Comparison of ENCODE assay signal across 9 mouse cellular contexts in the genomic region with DNA sequence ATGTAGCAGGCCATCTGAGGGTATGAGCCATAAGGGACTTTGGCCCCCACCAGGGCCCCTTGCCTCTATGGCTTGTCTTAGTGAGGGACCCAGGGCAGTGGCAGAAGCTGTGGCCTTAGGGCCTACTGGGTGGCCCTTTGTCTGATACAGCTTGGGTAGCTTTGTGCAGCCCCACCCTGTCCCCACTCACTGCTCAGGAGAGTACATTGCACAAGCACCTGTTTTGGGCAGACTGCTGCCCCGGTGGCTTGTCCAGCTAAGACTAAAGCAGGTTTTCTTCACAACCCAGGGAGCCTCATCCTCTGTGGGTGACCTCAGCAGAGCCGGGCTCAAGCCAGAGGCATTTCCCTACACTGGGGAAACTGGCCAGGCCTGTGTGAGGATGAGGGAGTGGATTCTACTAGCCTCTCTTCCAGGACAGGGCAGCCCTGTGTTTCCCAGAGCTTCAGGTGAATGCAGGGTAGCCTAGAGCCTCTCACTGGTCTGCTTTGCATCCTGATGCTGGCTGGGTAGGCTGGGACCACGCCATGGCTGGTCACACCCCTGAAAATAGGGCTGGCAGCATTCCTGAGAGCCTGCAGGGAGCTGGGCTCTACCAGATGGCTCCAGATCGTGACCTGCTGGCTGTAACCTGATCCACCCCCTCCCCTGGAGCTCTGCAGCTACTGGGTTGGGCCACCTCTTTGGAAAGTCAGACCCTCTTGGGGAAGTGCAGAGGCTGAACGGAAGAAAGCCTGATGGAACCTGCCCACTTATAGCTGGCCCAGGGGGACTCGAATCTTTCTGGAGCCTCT. TPM values are rescaled to one million over a fixed set of nuclear protein-coding genes. Genes with fewer than 3 reads are reported as not detected.
DNase-seq lines count a peak whose midpoint lies in the region; ATAC-seq and TF ChIP-seq lines count a peak whose summit lies in the region.
"Had no signal": no experiment of that assay in that cellular context is flagged by ENCODE, and none has a peak within 500 bp of the region (broad histone marks: within the 10 kb centered on the region; RNA-seq: fewer than 3 reads in every experiment).

No protein-coding gene starts in this region.

- WGBS in midbrain, embryonic 11.5 days: 9% methylated on average over 6 of the region's 6 CpGs
- 12% methylated on average over 6 of the region's 6 CpGs for WGBS in midbrain, embryonic 16.5 days
- 13% methylated on average over 6 of the region's 6 CpGs for WGBS in embryonic facial prominence, embryonic 15.5 days
- 7% methylated on average over 6 of the region's 6 CpGs for WGBS in limb, embryonic 13.5 days
- 14% methylated on average over 6 of the region's 6 CpGs for WGBS in stomach, postnatal 0 days

- peak; percentile 87 for DNase-seq in midbrain, embryonic 11.5 days (ENCODE audit: low spot score, missing footprints)
- peak; percentile 85 for DNase-seq in heart, postnatal 4 days
- peak; percentile 76 for DNase-seq in stomach, postnatal 0 days (ENCODE audit: low spot score)
- DNase-seq in frontal cortex, postnatal 10 days (ENCODE audit: low spot score in 2 of 2): no peak
- DNase-seq in layer of hippocampus, postnatal 10 days (ENCODE audit: low spot score in 2 of 2): no peak

- H3K9me3 ChIP-seq in midbrain, embryonic 11.5 days (ENCODE audit: control insufficient read depth, low read length): no peaks in the 10 kb centered on the region
- H3K9me3 ChIP-seq in midbrain, embryonic 16.5 days (replicated peaks; ENCODE audit: control insufficient read depth, low read length, poor library complexity, severe bottlenecking): no peaks in the 10 kb centered on the region
- no peaks in the 10 kb centered on the region for H3K9me3 ChIP-seq in embryonic facial prominence, embryonic 15.5 days (replicated peaks)
- no peaks in the 10 kb centered on the region for H3K9me3 ChIP-seq in limb, embryonic 13.5 days
- H3K9me3 ChIP-seq in stomach, postnatal 0 days (ENCODE audit: control insufficient read depth, low read length): no peaks in the 10 kb centered on the region

- H3K9ac ChIP-seq in midbrain, embryonic 11.5 days (ENCODE audit: low read length): no peak overlapping the region; the same call in 1 of the 2 replicates
- H3K9ac ChIP-seq in midbrain, embryonic 16.5 days (ENCODE audit: low read depth, low read length): no peak overlapping the region
- H3K9ac ChIP-seq in embryonic facial prominence, embryonic 15.5 days: no peak overlapping the region
- H3K9ac ChIP-seq in limb, embryonic 13.5 days: peak overlapping the region; percentile 4; the same call in 1 of the 2 replicates
- 0 out of 2 replicates have a peak overlapping the region, but pooled peaks have one; percentile 23 for H3K9ac ChIP-seq in stomach, postnatal 0 days (ENCODE audit: low read length)
- H3K9ac ChIP-seq: liver, embryonic 14.5 days had no signal

- H3K4me1 ChIP-seq in midbrain, embryonic 11.5 days (ENCODE audit: control insufficient read depth, insufficient read depth, low read length): 0 out of 2 replicates have a peak, but pooled peaks cover 2% of the 10 kb centered on the region
- no peaks in the 10 kb centered on the region for H3K4me1 ChIP-seq in midbrain, embryonic 16.5 days (ENCODE audit: control insufficient read depth, insufficient read depth, low read length)
- peaks cover 32% of the 10 kb centered on the region for H3K4me1 ChIP-seq in embryonic facial prominence, embryonic 15.5 days
- peaks cover 43% of the 10 kb centered on the region for H3K4me1 ChIP-seq in limb, embryonic 13.5 days
- H3K4me1 ChIP-seq in stomach, postnatal 0 days (replicated peaks; ENCODE audit: control insufficient read depth, insufficient read depth): peaks cover 11% of the 10 kb centered on the region

- H3K4me3 ChIP-seq in midbrain, embryonic 11.5 days (ENCODE audit: low read depth, low read length): no peak overlapping the region
- H3K4me3 ChIP-seq in midbrain, embryonic 16.5 days (ENCODE audit: low read depth, low read length): no peak overlapping the region
- no peak overlapping the region for H3K4me3 ChIP-seq in embryonic facial prominence, embryonic 15.5 days (replicated peaks)
- no peak overlapping the region for H3K4me3 ChIP-seq in limb, embryonic 13.5 days
- H3K4me3 ChIP-seq in stomach, postnatal 0 days (ENCODE audit: low read depth, low read length): no peak overlapping the region

- H3K4me2 ChIP-seq in midbrain, embryonic 11.5 days: no peak overlapping the region
- no peak overlapping the region for H3K4me2 ChIP-seq in midbrain, embryonic 16.5 days (ENCODE audit: low read length)
- H3K4me2 ChIP-seq in embryonic facial prominence, embryonic 15.5 days (replicated peaks): no peak overlapping the region
- peak overlapping the region; percentile 19; the same call in 1 of the 2 replicates for H3K4me2 ChIP-seq in limb, embryonic 13.5 days (replicated peaks)
- no peak overlapping the region for H3K4me2 ChIP-seq in stomach, postnatal 0 days (replicated peaks; ENCODE audit: low read depth)

- no peak for TF ChIP-seq CTCF in stomach, postnatal 0 days (IDR thresholded peaks at IDR 0.05; ENCODE audit: low read depth)

- no peaks in the 10 kb centered on the region; the same call in 1 of the 2 replicates for H3K27me3 ChIP-seq in midbrain, embryonic 11.5 days (ENCODE audit: control insufficient read depth, insufficient read depth, low read length)
- no peaks in the 10 kb centered on the region for H3K27me3 ChIP-seq in midbrain, embryonic 16.5 days (ENCODE audit: control insufficient read depth, insufficient read depth, low read depth, low read length)
- H3K27me3 ChIP-seq in embryonic facial prominence, embryonic 15.5 days: no peaks in the 10 kb centered on the region
- no peaks in the 10 kb centered on the region for H3K27me3 ChIP-seq in limb, embryonic 13.5 days
- H3K27me3 ChIP-seq in stomach, postnatal 0 days (ENCODE audit: control insufficient read depth, insufficient read depth, low read length): no peaks in the 10 kb centered on the region

- no peak for TF ChIP-seq EP300 in stomach, postnatal 0 days (optimal IDR thresholded peaks at IDR 0.05)

- ATAC-seq in midbrain, embryonic 11.5 days (ENCODE audit: low FRiP score): 0 out of 2 replicates have a peak, but pooled peaks have one; percentile 40
- ATAC-seq in midbrain, embryonic 16.5 days: no peak
- peak; percentile 81 for ATAC-seq in embryonic facial prominence, embryonic 15.5 days (ENCODE audit: insufficient number of reproducible peaks, low FRiP score, low TSS enrichment, low read depth)
- peak; percentile 86 for ATAC-seq in limb, embryonic 13.5 days (ENCODE audit: low FRiP score, low read depth)
- peak; percentile 58 for ATAC-seq in stomach, postnatal 0 days (ENCODE audit: low FRiP score, low TSS enrichment)

- H3K36me3 ChIP-seq in midbrain, embryonic 11.5 days (ENCODE audit: control insufficient read depth, insufficient read depth, low read length): no peaks in the 10 kb centered on the region
- H3K36me3 ChIP-seq in midbrain, embryonic 16.5 days (ENCODE audit: control insufficient read depth, insufficient read depth, low read length): no peaks in the 10 kb centered on the region
- no peaks in the 10 kb centered on the region for H3K36me3 ChIP-seq in embryonic facial prominence, embryonic 15.5 days
- H3K36me3 ChIP-seq in limb, embryonic 13.5 days: no peaks in the 10 kb centered on the region
- H3K36me3 ChIP-seq in stomach, postnatal 0 days (ENCODE audit: control insufficient read depth, insufficient read depth, low read length): no peaks in the 10 kb centered on the region

- H3K27ac ChIP-seq in midbrain, embryonic 11.5 days (ENCODE audit: low read depth, low read length): no peak overlapping the region
- no peak overlapping the region for H3K27ac ChIP-seq in midbrain, embryonic 16.5 days (ENCODE audit: low read length)
- H3K27ac ChIP-seq in embryonic facial prominence, embryonic 15.5 days (replicated peaks): 0 out of 2 replicates have a peak overlapping the region, but pooled peaks have one; percentile 8
- peak overlapping the region; percentile 77 for H3K27ac ChIP-seq in limb, embryonic 13.5 days
- H3K27ac ChIP-seq in stomach, postnatal 0 days (replicated peaks): peak overlapping the region; percentile 56
- H3K27ac ChIP-seq: liver, embryonic 14.5 days had no signal

RNA-seq across cellular contexts. Expression of a gene that starts 17.9 kb away (rescaled TPM):
- 1.1 and 1.6 TPM in 2 replicates for polyA plus RNA-seq in midbrain, embryonic 11.5 days (2014; fragmentation: Nextera tagmentation; extraction: Ambion mirVana)
- polyA plus RNA-seq in midbrain, embryonic 16.5 days (2015; fragmentation: Nextera tagmentation; extraction: Ambion mirVana): 1.1 and 2.2 TPM in 2 replicates
- 1.2 and 1.4 TPM in 2 replicates for polyA plus RNA-seq in embryonic facial prominence, embryonic 15.5 days (2015; fragmentation: Nextera tagmentation; extraction: Ambion mirVana)
- 10 to 100 TPM; 51.7 to 55.3 TPM for total RNA-seq in heart, postnatal 4 days (2021)
- 0.61 and 0.87 TPM in 2 replicates for polyA plus RNA-seq in limb, embryonic 13.5 days (2015; fragmentation: Nextera tagmentation; extraction: Ambion mirVana)
- polyA plus RNA-seq in stomach, postnatal 0 days (2015; fragmentation: Nextera tagmentation; extraction: Ambion mirVana): 17.8 and 21.2 TPM in 2 replicates
- 1 to 10 TPM; 1.0 to 2.3 TPM for total RNA-seq in layer of hippocampus, postnatal 10 days (2021)

RNA-seq across cellular contexts. Expression of a gene that starts 29.6 kb away (rescaled TPM):
- polyA plus RNA-seq in midbrain, embryonic 11.5 days (2014; fragmentation: Nextera tagmentation; extraction: Ambion mirVana): 0.57 and 0.70 TPM in 2 replicates
- polyA plus RNA-seq in midbrain, embryonic 16.5 days (2015; fragmentation: Nextera tagmentation; extraction: Ambion mirVana): 1.5 and 1.8 TPM in 2 replicates
- polyA plus RNA-seq in embryonic facial prominence, embryonic 15.5 days (2015; fragmentation: Nextera tagmentation; extraction: Ambion mirVana): 12.0 and 12.5 TPM in 2 replicates
- under 1 TPM; 0.74 to 0.93 TPM for total RNA-seq in heart, postnatal 4 days (2021)
- polyA plus RNA-seq in limb, embryonic 13.5 days (2015; fragmentation: Nextera tagmentation; extraction: Ambion mirVana): 20.9 and 22.1 TPM in 2 replicates
- polyA plus RNA-seq in stomach, postnatal 0 days (2015; fragmentation: Nextera tagmentation; extraction: Ambion mirVana): 2.0 and 3.3 TPM in 2 replicates
- under 1 TPM; 0.31 to 0.59 TPM for total RNA-seq in layer of hippocampus, postnatal 10 days (2021)

RNA-seq across cellular contexts. Expression of a gene that starts 55.0 kb away (rescaled TPM):
- polyA plus RNA-seq in midbrain, embryonic 11.5 days (2014; fragmentation: Nextera tagmentation; extraction: Ambion mirVana): 61.1 and 63.8 TPM in 2 replicates
- 90.6 and 90.7 TPM in 2 replicates for polyA plus RNA-seq in midbrain, embryonic 16.5 days (2015; fragmentation: Nextera tagmentation; extraction: Ambion mirVana)
- polyA plus RNA-seq in embryonic facial prominence, embryonic 15.5 days (2015; fragmentation: Nextera tagmentation; extraction: Ambion mirVana): 104 TPM in 2 replicates
- total RNA-seq in heart, postnatal 4 days (2021): 10 to 100 TPM; 32.6 to 33.9 TPM
- polyA plus RNA-seq in limb, embryonic 13.5 days (2015; fragmentation: Nextera tagmentation; extraction: Ambion mirVana): 112 and 115 TPM in 2 replicates
- polyA plus RNA-seq in stomach, postnatal 0 days (2015; fragmentation: Nextera tagmentation; extraction: Ambion mirVana): 44.7 and 46.9 TPM in 2 replicates
- 10 to 100 TPM; 41.9 to 46.0 TPM for total RNA-seq in layer of hippocampus, postnatal 10 days (2021)

Comparison
In these comparisons a context has a peak if more than half of its experiments do, and no peak if none do; other contexts are left out.
1. DNase-seq: peak in midbrain, embryonic 11.5 days (single experiment), heart, postnatal 4 days (single experiment) and stomach, postnatal 0 days (single experiment); none in frontal cortex, postnatal 10 days (0 of 2) and layer of hippocampus, postnatal 10 days (0 of 2).
2. H3K27ac ChIP-seq: peak in embryonic facial prominence, embryonic 15.5 days (single experiment), limb, embryonic 13.5 days (single experiment) and stomach, postnatal 0 days (single experiment); none in midbrain, embryonic 11.5 days (single experiment) and midbrain, embryonic 16.5 days (single experiment).
3. H3K9ac ChIP-seq: peak in limb, embryonic 13.5 days (single experiment) and stomach, postnatal 0 days (single experiment); none in midbrain, embryonic 11.5 days (single experiment), midbrain, embryonic 16.5 days (single experiment) and embryonic facial prominence, embryonic 15.5 days (single experiment).